Mouse (Mus musculus) forebrain, embryonic 13.5 days (tissue): ENCODE data around the gene Vbp1. TPM values are rescaled to one million over a fixed set of nuclear protein-coding genes. Genes with fewer than 3 reads are reported as not detected.
"Not testable (repeated sequence)": the region's sequence is repeated elsewhere in the genome, so short reads cannot be mapped to it uniquely, and the experiment has no call there.

ENCODE experiments used
- ATAC-seq: fragments of 200-750 bp; cut with Nextera tagmentation; 2 replicates; pipeline ENCODE4 v1.8.0; 2017
- H3K27ac ChIP-seq: fragments of 300-500 bp; sonication (generic); 2 replicates; pipeline ENCODE4 v1.5.1; 2015; ENCODE audit warnings: inconsistent platforms, mild to moderate bottlenecking, moderate library complexity
- H3K27me3 ChIP-seq: fragments of 300-500 bp; sonication (generic); 2 replicates; pipeline ENCODE4 v1.6.1; 2015; ENCODE audit warnings: mild to moderate bottlenecking, inconsistent platforms
- H3K36me3 ChIP-seq: fragments of 300-500 bp; sonication (generic); 2 replicates; pipeline ENCODE4 v1.6.1; 2015; ENCODE audit warnings: mild to moderate bottlenecking, inconsistent platforms; ENCODE audit not compliant: poor library complexity, severe bottlenecking
- H3K4me1 ChIP-seq: fragments of 300-500 bp; sonication (generic); 2 replicates; pipeline ENCODE4 v1.6.1; 2015; ENCODE audit warnings: inconsistent platforms
- H3K4me2 ChIP-seq: fragments of 300-500 bp; sonication (generic); 2 replicates; pipeline ENCODE4 v1.6.1; 2015; ENCODE audit warnings: inconsistent platforms, mild to moderate bottlenecking, moderate library complexity
- H3K4me3 ChIP-seq: fragments of 300-500 bp; sonication (generic); 2 replicates; pipeline ENCODE4 v1.5.1; 2015; ENCODE audit warnings: mild to moderate bottlenecking, inconsistent platforms
- H3K9ac ChIP-seq: fragments of 300-500 bp; sonication (generic); 2 replicates; pipeline ENCODE4 v1.6.1; 2015; ENCODE audit warnings: mild to moderate bottlenecking, inconsistent platforms
- H3K9me3 ChIP-seq: fragments of 300-500 bp; sonication (generic); replicated peaks from 2 replicates; pipeline ENCODE4 v1.6.1; 2016; ENCODE audit warnings: inconsistent platforms
- WGBS: fragments of 180-500 bp; shearing (Covaris S2); methylation state at CpG from one replicate; pipeline ENCODE4 v1.1.7; 2015; 5-methylcytosine and 5-hydroxymethylcytosine counted together
- polyA plus RNA-seq: library from polyadenylated mRNA; unstranded; fragments of >200 nt; fragmentation: Nextera tagmentation; extraction: Ambion mirVana; gene quantifications from 2 replicates; pipeline ENCODE4 v1.2.1, GENCODE M21; 2015

Gene Vbp1
- 323 and 332 TPM in 2 replicates for polyA plus RNA-seq

- H3K9ac ChIP-seq: peak within 1 kb of the TSS; percentile 70
- H3K27ac ChIP-seq: peak within 1 kb of the TSS; percentile 88
- 15% methylated on average over 37 of the region's 37 CpGs for WGBS
- H3K27me3 ChIP-seq: no peaks in the 10 kb centered on the region
- peak within 1 kb of the TSS; percentile 49 for H3K4me2 ChIP-seq
- no peaks in the 10 kb centered on the region for H3K9me3 ChIP-seq
- ATAC-seq: peak; percentile 100
- peak within 1 kb of the TSS; percentile 55 for H3K4me3 ChIP-seq
- no peaks in the 10 kb centered on the region for H3K36me3 ChIP-seq
- peaks cover 6% of the 10 kb centered on the region for H3K4me1 ChIP-seq
Measured at GRCm38 (mm10) chrX:75514179-75514972, at the start of gene Vbp1. Gene Vbp1, plus strand, starts transcription at chrX:75514299.

GRCm38 (mm10) chrX:75475182-75475644 is 38.9 kb upstream of the Vbp1 start:
- peak overlapping the region; percentile 60; the same call in 1 of the 2 replicates for H3K9ac ChIP-seq

GRCm38 (mm10) chrX:75489886-75490285 is 24.2 kb upstream of the Vbp1 start:
- no peak overlapping the region for H3K27ac ChIP-seq
- H3K27me3 ChIP-seq: no peaks in the 10 kb centered on the region
- no peaks in the 10 kb centered on the region for H3K36me3 ChIP-seq
- no peaks in the 10 kb centered on the region for H3K9me3 ChIP-seq
- no peak overlapping the region for H3K9ac ChIP-seq
- H3K4me2 ChIP-seq: no peak overlapping the region
- H3K4me1 ChIP-seq: no peaks in the 10 kb centered on the region
- no peak for ATAC-seq
- WGBS: 83% methylated on average over 1 of the region's 1 CpGs
- H3K4me3 ChIP-seq: no peak overlapping the region

More at GRCm38 (mm10) chrX:75475182-75475644, 38.9 kb upstream of the Vbp1 start:
- H3K4me1 ChIP-seq, H3K36me3 ChIP-seq, H3K27me3 ChIP-seq, H3K9me3 ChIP-seq: not testable (repeated sequence)
- ATAC-seq: peak; percentile 97
- Histone ChIP-seq H3K27ac (peak overlapping the region; percentile 54; the same call in 1 of the 2 replicates), H3K4me2 (peak overlapping the region; percentile 49), H3K4me3 (peak overlapping the region; percentile 39)
- 20% methylated on average over 37 of the region's 37 CpGs for WGBS

- ATAC-seq: no peak
- no peaks in the 10 kb centered on the region for H3K27me3 ChIP-seq
- no peaks in the 10 kb centered on the region for H3K36me3 ChIP-seq
- peak overlapping the region; percentile 49 for H3K4me2 ChIP-seq
- no peak overlapping the region for H3K9ac ChIP-seq
- no peaks in the 10 kb centered on the region for H3K9me3 ChIP-seq
- no peak overlapping the region for H3K27ac ChIP-seq
- H3K4me1 ChIP-seq: peaks cover 6% of the 10 kb centered on the region
- H3K4me3 ChIP-seq: peak overlapping the region; percentile 9; the same call in 1 of the 2 replicates
- WGBS: 20% methylated on average over 3 of the region's 3 CpGs
Measured at GRCm38 (mm10) chrX:75513787-75514178, 316 bp upstream of the Vbp1 start.

GRCm38 (mm10) chrX:75577582-75578324 is 63.7 kb downstream of the Vbp1 start, which contains the start of gene Rab39b:
Gene Rab39b, minus strand, starts transcription at chrX:75578231.
- peaks cover 4% of the 10 kb centered on the region; the same call in 1 of the 2 replicates for H3K36me3 ChIP-seq
- peak within 1 kb of the TSS; percentile 60 for H3K4me3 ChIP-seq
- peak within 1 kb of the TSS; percentile 54 for H3K4me2 ChIP-seq
- peak; percentile 98 for ATAC-seq
- H3K4me1 ChIP-seq: no peaks in the 10 kb centered on the region
- H3K27me3 ChIP-seq: no peaks in the 10 kb centered on the region
- peak within 1 kb of the TSS; percentile 77 for H3K27ac ChIP-seq
- H3K9ac ChIP-seq: peak within 1 kb of the TSS; percentile 75
- 14% methylated on average over 40 of the region's 41 CpGs for WGBS
- no peaks in the 10 kb centered on the region for H3K9me3 ChIP-seq

- H3K27ac ChIP-seq: no peak overlapping the region
- WGBS: 70% methylated on average over 2 of the region's 2 CpGs
- H3K27me3 ChIP-seq: no peaks in the 10 kb centered on the region
- no peak overlapping the region for H3K4me3 ChIP-seq
- H3K9me3 ChIP-seq: no peaks in the 10 kb centered on the region
- H3K4me2 ChIP-seq: no peak overlapping the region
- ATAC-seq: peak; percentile 28; the same call in 1 of the 2 replicates
- H3K4me1 ChIP-seq: no peaks in the 10 kb centered on the region
- no peak overlapping the region for H3K9ac ChIP-seq
- peaks cover 3% of the 10 kb centered on the region; the same call in 1 of the 2 replicates for H3K36me3 ChIP-seq
Measured at GRCm38 (mm10) chrX:75578539-75578938, 64.4 kb downstream of the Vbp1 start.

Other genes starting within 250 kb of the Vbp1 start
- gene Fundc2, start 131.9 kb upstream of the Vbp1 start, polyA plus RNA-seq: 31.4 and 37.8 TPM in 2 replicates
- gene F8, start 131.7 kb upstream of the Vbp1 start, polyA plus RNA-seq: 1.1 and 1.5 TPM in 2 replicates
- 26.1 and 26.2 TPM in 2 replicates for gene Cmc4, start 97.7 kb upstream of the Vbp1 start, polyA plus RNA-seq
- gene Mtcp1, start 97.7 kb upstream of the Vbp1 start, polyA plus RNA-seq: 10.1 and 11.0 TPM in 2 replicates
- 70.4 and 75.5 TPM in 2 replicates for gene Brcc3, start 97.7 kb upstream of the Vbp1 start, polyA plus RNA-seq
- 20.2 and 23.5 TPM in 2 replicates for gene Rab39b, start 63.9 kb downstream of the Vbp1 start, polyA plus RNA-seq